Mouse (Mus musculus) olfactory bulb, adult 2 months (tissue): ENCODE measurements around the gene Atg4d. TPM values are rescaled to one million over a fixed set of nuclear protein-coding genes. Genes with fewer than 3 reads are reported as not detected.
"Not testable (repeated sequence)": the region's sequence is repeated elsewhere in the genome, so short reads cannot be mapped to it uniquely, and the experiment has no call there.

ENCODE experiments used
- H3K27ac ChIP-seq: fragments of 200-500 bp; 2 replicates; pipeline ENCODE4 v1.5.1; 2012; ENCODE audit warnings: low read depth, low read length; ENCODE audit not compliant: insufficient read depth
- H3K4me1 ChIP-seq: fragments of 200-500 bp; 2 replicates; pipeline ENCODE4 v1.6.1; 2012; ENCODE audit warnings: low read length; ENCODE audit not compliant: control insufficient read depth, insufficient read depth
- H3K4me3 ChIP-seq: fragments of 200-500 bp; 2 replicates; pipeline ENCODE4 v1.5.1; 2012; ENCODE audit warnings: mild to moderate bottlenecking, low read depth, low read length, moderate library complexity; ENCODE audit not compliant: insufficient read depth
- CTCF ChIP-seq: fragments of 200-500 bp; IDR thresholded peaks from 2 replicates; pipeline ENCODE4 v1.5.1; 2012; ENCODE audit warnings: low read depth, mild to moderate bottlenecking, low read length, moderate library complexity; ENCODE audit not compliant: insufficient read depth
- POLR2A ChIP-seq: fragments of 200-500 bp; IDR thresholded peaks from 2 replicates; pipeline ENCODE4 v1.6.1; 2012; ENCODE audit warnings: mild to moderate bottlenecking, low read depth, low read length, moderate library complexity; ENCODE audit not compliant: insufficient read depth
- WGBS: fragments of 180-500 bp; shearing (Covaris S2); methylation state at CpG from one replicate; pipeline ENCODE4 v1.1.7; 2018; 5-methylcytosine and 5-hydroxymethylcytosine counted together
- polyA plus RNA-seq: library from polyadenylated mRNA; stranded (reverse); fragments of >200 nt; gene quantifications from 2 replicates; pipeline ENCODE4 v1.2.4, GENCODE M21; 2012; ENCODE audit warnings: low replicate concordance; ENCODE audit not compliant: missing spikeins, insufficient read depth, insufficient read length

The Atg4d gene
- polyA plus RNA-seq, result not detected in 2 replicates

GRCm38 (mm10) chr9:21265000-21265561 is at the start of gene Atg4d:
Gene Atg4d, plus strand, starts transcription at chr9:21265293.
- WGBS, result under 1% methylated on average over 49 of the region's 49 CpGs
- Histone ChIP-seq H3K27ac (0 out of 2 replicates have a peak within 1 kb of the TSS, but pooled peaks have one; percentile 16), H3K4me3 (peak within 1 kb of the TSS; percentile 75), H3K4me1 (peaks cover 16% of the 10 kb centered on the region)
- TF ChIP-seq POLR2A (peak; percentile 97), CTCF (no peak; the same call in 1 of the 2 replicates)

DNA sequence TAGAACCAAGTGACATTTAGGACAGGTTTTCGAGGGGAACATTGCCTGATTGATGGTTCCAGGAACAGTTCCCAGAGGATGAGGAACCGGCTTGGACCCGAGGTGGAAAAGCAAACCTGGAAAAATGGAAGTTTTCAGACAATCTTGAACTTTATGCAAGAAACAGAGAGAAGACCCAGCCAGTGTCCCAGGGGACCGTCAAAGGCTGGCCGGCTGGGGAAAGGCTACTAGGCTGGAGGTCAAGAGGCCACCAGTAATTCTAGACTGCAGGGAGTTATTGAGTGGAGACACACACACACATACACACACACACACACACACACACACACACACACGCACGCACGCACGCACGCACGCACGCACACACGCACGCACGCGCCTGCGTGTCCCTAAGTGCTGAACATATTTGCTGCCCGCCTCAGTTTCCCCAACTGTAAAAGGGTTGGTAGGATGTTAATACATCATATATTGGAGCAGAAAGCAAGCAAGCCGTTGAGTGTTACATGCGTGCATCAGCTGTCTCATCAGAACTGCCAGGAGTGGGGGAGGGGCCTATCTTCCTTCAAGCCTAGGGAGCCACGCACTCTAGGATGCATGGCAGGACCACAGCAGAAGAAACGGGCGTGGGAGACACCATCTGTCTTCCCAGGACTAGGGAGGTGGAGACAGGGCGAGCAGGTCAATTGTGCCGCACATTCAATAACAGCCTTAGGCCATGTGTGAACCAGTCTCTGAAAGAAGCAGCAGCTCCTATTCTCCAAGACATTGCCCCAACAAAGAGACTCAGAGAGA is 48.8 kb upstream of the Atg4d start:
- Histone ChIP-seq H3K4me1 (peaks cover 8% of the 10 kb centered on the region), H3K27ac (no peak overlapping the region), H3K4me3 (no peak overlapping the region)
- 71% methylated on average over 25 of the region's 25 CpGs for WGBS
- TF ChIP-seq POLR2A (no peak), CTCF (no peak)

GRCm38 (mm10) chr9:21219820-21220219 is 45.3 kb upstream of the Atg4d start:
- Histone ChIP-seq H3K4me3 (no peak overlapping the region), H3K4me1 (peaks cover 10% of the 10 kb centered on the region), H3K27ac (no peak overlapping the region)
- 46% methylated on average over 3 of the region's 3 CpGs for WGBS
- TF ChIP-seq CTCF, result no peak
- no peak for TF ChIP-seq POLR2A

- H3K4me1 ChIP-seq, result peaks cover 13% of the 10 kb centered on the region
- TF ChIP-seq POLR2A (no peak), CTCF (peak; percentile 94)
Measured at GRCm38 (mm10) chr9:21220490-21221382, 44.4 kb upstream of the Atg4d start.

DNA sequence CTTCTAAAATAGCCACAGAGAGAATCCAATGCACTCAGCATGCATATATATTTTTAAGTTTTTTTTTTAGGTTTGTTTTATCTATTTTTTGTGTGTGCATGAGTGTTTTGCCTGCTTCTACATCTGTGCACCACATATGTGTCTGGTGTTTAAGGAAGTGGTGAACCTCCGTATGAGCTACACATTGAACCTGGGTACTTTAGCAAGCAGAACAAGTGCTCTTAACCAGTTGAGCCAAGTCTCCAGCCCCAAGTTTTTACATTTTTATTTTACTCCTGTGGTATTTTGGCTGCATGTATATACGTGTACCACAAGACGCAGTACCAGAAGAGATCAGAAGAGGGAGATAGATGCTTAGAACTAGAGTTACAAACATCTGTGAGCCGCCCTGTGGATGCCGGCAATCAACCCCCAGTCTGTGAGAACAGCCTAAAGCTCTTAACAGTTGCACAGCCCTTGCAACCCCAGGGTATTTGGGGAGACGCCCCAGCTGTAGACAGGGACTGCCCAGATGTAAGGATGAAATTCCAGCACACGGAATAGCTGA is 43.6 kb upstream of the Atg4d start:
- peaks cover 12% of the 10 kb centered on the region for H3K4me1 ChIP-seq
- TF ChIP-seq CTCF (no peak), POLR2A (no peak)
- 14% methylated on average over 7 of the region's 7 CpGs for WGBS
- H3K27ac ChIP-seq, result no peak overlapping the region
- no peak overlapping the region for H3K4me3 ChIP-seq

More at GRCm38 (mm10) chr9:21220490-21221382, 44.4 kb upstream of the Atg4d start:
- 0 out of 2 replicates have a peak overlapping the region, but pooled peaks have one; percentile 2 for H3K4me3 ChIP-seq
- 0 out of 2 replicates have a peak overlapping the region, but pooled peaks have one; percentile 2 for H3K27ac ChIP-seq
- WGBS, result 10% methylated on average over 21 of the region's 21 CpGs

DNA sequence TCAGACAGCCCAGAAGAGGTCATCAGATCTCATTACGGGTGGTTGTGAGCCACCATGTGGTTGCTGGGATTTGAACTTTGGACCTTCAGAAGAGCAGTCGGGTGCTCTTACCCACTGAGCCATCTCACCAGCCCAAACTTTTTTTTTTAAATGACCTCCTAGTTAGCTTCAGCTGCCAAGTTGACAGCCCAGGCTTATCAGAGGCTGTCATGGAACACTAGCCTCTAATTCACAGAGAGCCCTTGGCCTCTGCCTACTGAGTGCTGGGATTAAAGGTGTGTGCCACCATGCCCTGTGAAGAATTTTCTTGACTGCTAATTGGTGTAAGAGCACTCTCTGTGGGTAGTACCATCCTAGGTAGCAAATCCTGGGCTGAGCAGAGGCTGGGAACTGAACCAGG is 41.6 kb upstream of the Atg4d start:
- H3K4me3 ChIP-seq, H3K27ac ChIP-seq: not testable (repeated sequence)
- 100% methylated on average over 2 of the region's 2 CpGs for WGBS
- H3K4me1 ChIP-seq, result peaks cover 19% of the 10 kb centered on the region

- WGBS, result 90% methylated on average over 6 of the region's 6 CpGs
- H3K4me3 ChIP-seq, result no peak overlapping the region
- no peak overlapping the region for H3K27ac ChIP-seq
- no peak for TF ChIP-seq CTCF
- TF ChIP-seq POLR2A, result no peak
- H3K4me1 ChIP-seq, result peaks cover 23% of the 10 kb centered on the region
Measured at GRCm38 (mm10) chr9:21223906-21224305, 41.2 kb upstream of the Atg4d start.

GRCm38 (mm10) chr9:21224576-21225414 is 40.3 kb upstream of the Atg4d start:
- no peak for TF ChIP-seq POLR2A
- TF ChIP-seq CTCF, result no peak
- H3K27ac ChIP-seq, result no peak overlapping the region
- WGBS, result 25% methylated on average over 26 of the region's 26 CpGs
- peaks cover 23% of the 10 kb centered on the region for H3K4me1 ChIP-seq
- H3K4me3 ChIP-seq, result no peak overlapping the region

DNA sequence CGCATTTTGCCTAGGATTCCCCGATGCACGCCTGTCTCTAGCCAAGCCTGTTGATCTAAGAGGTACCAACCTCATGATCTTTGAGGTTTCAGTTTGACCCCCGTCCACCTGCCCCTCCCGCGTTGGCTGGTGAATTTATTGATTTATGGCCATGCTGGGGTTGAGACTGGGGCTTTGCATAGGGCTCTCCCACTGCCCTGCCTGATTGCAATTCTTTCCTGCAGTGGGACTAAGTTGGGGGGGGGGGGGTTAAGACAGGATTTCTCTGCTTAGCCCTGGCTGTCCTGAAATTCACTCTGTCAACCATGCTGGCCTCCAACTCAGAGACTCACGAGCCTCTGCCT is 39.7 kb upstream of the Atg4d start:
- Histone ChIP-seq H3K27ac (no peak overlapping the region), H3K4me1 (peaks cover 23% of the 10 kb centered on the region), H3K4me3 (no peak overlapping the region)
- 32% methylated on average over 7 of the region's 7 CpGs for WGBS
- TF ChIP-seq POLR2A (no peak), CTCF (no peak)
